Mouse (Mus musculus) hindbrain, postnatal 0 days (tissue): Measurements from ENCODE around the gene Clptm1. TPM values are rescaled to one million over a fixed set of nuclear protein-coding genes. Genes with fewer than 3 reads are reported as not detected.

ENCODE experiments used
- ATAC-seq: fragments of 200-750 bp; cut with Nextera tagmentation; 2 replicates; pipeline ENCODE4 v1.8.0; 2017; ENCODE audit warnings: mild to moderate bottlenecking, moderate TSS enrichment, moderate library complexity
- DNase-seq: peaks from one replicate; pipeline ENCODE4 v3.0.0-alpha.2; 2015; ENCODE audit warnings: low spot score
- H3K27ac ChIP-seq: fragments of 300-500 bp; sonication (generic); 2 replicates; pipeline ENCODE4 v1.5.1; 2014; ENCODE audit warnings: mild to moderate bottlenecking
- H3K27me3 ChIP-seq: fragments of 300-500 bp; sonication (generic); 2 replicates; pipeline ENCODE4 v1.6.1; 2014; ENCODE audit warnings: low read length, mixed read lengths; ENCODE audit not compliant: insufficient read depth
- H3K36me3 ChIP-seq: fragments of 300-500 bp; sonication (generic); 2 replicates; pipeline ENCODE4 v1.6.1; 2014; ENCODE audit warnings: low read length, mixed read lengths; ENCODE audit not compliant: insufficient read depth
- H3K4me1 ChIP-seq: fragments of 300-500 bp; sonication (generic); 2 replicates; pipeline ENCODE4 v1.6.1; 2014; ENCODE audit warnings: antibody characterized with exemption, low read length, mixed read lengths; ENCODE audit not compliant: insufficient read depth
- H3K4me2 ChIP-seq: fragments of 300-500 bp; sonication (generic); 2 replicates; pipeline ENCODE4 v1.6.1; 2014; ENCODE audit warnings: low read depth, mild to moderate bottlenecking, low read length, moderate library complexity, mixed read lengths
- H3K4me3 ChIP-seq: fragments of 300-500 bp; sonication (generic); 2 replicates; pipeline ENCODE4 v1.5.1; 2014; ENCODE audit warnings: low read length
- H3K9ac ChIP-seq: fragments of 300-500 bp; sonication (generic); replicated peaks from 2 replicates; pipeline ENCODE4 v1.6.1; 2014; ENCODE audit warnings: mild to moderate bottlenecking, low read length, moderate library complexity, mixed read lengths
- H3K9me3 ChIP-seq: fragments of 300-500 bp; sonication (generic); 2 replicates; pipeline ENCODE4 v1.6.1; 2016; ENCODE audit warnings: low read length, mixed read lengths
- CTCF ChIP-seq: IDR thresholded peaks from 2 replicates; pipeline ENCODE4 v1.5.1; 2016; ENCODE audit warnings: antibody characterized with exemption, control low read depth, low read depth
- whole genome bisulfite sequencing: fragments of 180-500 bp; shearing (Covaris S2); extraction: QIAGEN DNeasy Blood & Tissue Kit; methylation state at CpG from one replicate; pipeline ENCODE4 v1.1.7; 2014; 5-methylcytosine and 5-hydroxymethylcytosine counted together
- polyA plus RNA-seq: library from polyadenylated mRNA; unstranded; fragments of >200 nt; fragmentation: Nextera tagmentation; extraction: Ambion mirVana; gene quantifications from 2 replicates; pipeline ENCODE4 v1.2.1, GENCODE M21; 2015
- total RNA-seq: library from RNA; depleted of rRNA; stranded (reverse); fragments of >200 nt; gene quantifications from 2 replicates; pipeline ENCODE4 v1.2.3, GENCODE M21; 2014

Clptm1 gene
- total and polyA plus RNA-seq, 2 experiments from 2014 or later: 142 to 178 TPM

DNA sequence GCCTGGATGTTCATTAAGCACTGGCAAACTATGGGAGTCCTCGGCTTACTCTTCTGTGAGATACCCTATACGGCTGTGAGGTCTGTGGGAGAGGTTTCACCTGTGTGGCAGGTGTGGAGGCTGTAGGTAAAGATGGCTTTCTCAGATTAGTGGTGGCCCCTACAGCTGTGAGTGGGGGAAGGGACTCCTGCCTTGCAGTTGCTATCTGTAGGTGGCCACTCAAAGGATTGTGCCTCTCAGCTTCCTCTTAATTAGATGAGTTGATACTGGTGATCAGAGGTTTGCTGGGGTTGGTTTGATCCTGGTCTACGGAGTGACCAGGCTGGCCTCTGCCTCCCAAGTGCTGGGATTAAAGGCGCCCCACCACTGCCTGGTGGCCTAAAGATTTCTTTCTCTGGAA lies 39.6 kb upstream of the Clptm1 start:
- Histone ChIP-seq H3K36me3 (peaks cover 24% of the 10 kb centered on the region; the same call in 1 of the 2 replicates), H3K9ac (no peak overlapping the region)
- no peak for ATAC-seq

GRCm38 (mm10) chr7:19702859-19703555 lies 38.2 kb upstream of the Clptm1 start:
- H3K27ac ChIP-seq: no peak overlapping the region
- DNase-seq: no peak
- no peak overlapping the region for H3K4me2 ChIP-seq
- no peak overlapping the region for H3K9ac ChIP-seq
- no peak for ATAC-seq
- peaks cover 9% of the 10 kb centered on the region for H3K4me1 ChIP-seq
- no peak for TF ChIP-seq CTCF
- no peaks in the 10 kb centered on the region for H3K27me3 ChIP-seq
- H3K36me3 ChIP-seq: peaks cover 14% of the 10 kb centered on the region; the same call in 1 of the 2 replicates
- no peak overlapping the region for H3K4me3 ChIP-seq
- no peaks in the 10 kb centered on the region for H3K9me3 ChIP-seq
- WGBS: 95% methylated on average over 16 of the region's 16 CpGs

More for the DNA sequence above, 39.6 kb upstream of the Clptm1 start:
- Histone ChIP-seq H3K9me3 (no peaks in the 10 kb centered on the region), H3K27me3 (no peaks in the 10 kb centered on the region), H3K4me3 (no peak overlapping the region), H3K4me2 (no peak overlapping the region), H3K27ac (no peak overlapping the region), H3K4me1 (peaks cover 2% of the 10 kb centered on the region; the same call in 1 of the 2 replicates)
- TF ChIP-seq CTCF: no peak
- DNase-seq: no peak
- 97% methylated on average over 4 of the region's 4 CpGs for WGBS

DNA sequence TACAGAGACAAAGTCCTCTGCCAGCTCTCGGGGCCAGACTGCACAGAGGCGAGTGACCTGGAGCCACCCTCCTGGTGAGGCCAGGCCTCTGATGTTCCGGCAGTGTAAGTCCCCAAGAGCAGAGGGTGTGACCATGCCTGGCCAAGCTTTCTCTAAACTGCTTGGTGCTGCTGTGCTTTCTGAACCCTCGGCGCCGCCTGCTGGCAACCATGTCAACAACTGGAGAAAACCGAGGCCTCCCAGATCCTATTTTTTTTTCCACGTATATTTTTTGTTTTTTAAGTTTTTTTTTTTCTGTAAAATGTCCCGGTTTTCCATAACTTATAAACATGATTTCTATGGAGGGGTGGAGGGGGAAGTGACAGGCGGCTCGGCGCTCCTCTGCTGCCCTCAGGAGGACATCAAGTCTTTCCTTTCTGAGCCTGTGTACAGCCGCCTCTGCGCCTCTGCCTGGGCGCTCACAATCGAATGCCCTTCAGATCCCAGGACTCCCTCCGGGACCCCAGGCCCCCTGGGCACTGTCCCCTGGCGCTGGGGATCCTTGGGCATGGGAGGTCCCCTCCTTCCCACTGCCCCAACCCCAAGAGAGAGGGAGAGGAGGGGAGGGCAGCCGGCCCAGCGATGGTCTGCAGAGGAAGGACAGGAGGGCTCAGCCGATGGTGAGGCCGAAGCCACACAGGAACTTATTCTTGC lies 36.4 kb upstream of the Clptm1 start:
- Histone ChIP-seq H3K4me2 (0 out of 2 replicates have a peak overlapping the region, but pooled peaks have one; percentile 10), H3K4me1 (peaks cover 9% of the 10 kb centered on the region), H3K27me3 (no peaks in the 10 kb centered on the region), H3K4me3 (no peak overlapping the region), H3K36me3 (peaks cover 5% of the 10 kb centered on the region; the same call in 1 of the 2 replicates), H3K9ac (no peak overlapping the region), H3K27ac (peak overlapping the region; percentile 43; the same call in 1 of the 2 replicates), H3K9me3 (no peaks in the 10 kb centered on the region)
- WGBS: 27% methylated on average over 22 of the region's 22 CpGs
- peak; percentile 58 for ATAC-seq
- peak; percentile 75 for TF ChIP-seq CTCF
- peak; percentile 81 for DNase-seq

GRCm38 (mm10) chr7:19700299-19701068 lies 35.7 kb upstream of the Clptm1 start:
- TF ChIP-seq CTCF: no peak
- H3K4me2 ChIP-seq: 0 out of 2 replicates have a peak overlapping the region, but pooled peaks have one; percentile 10
- ATAC-seq: no peak

DNA sequence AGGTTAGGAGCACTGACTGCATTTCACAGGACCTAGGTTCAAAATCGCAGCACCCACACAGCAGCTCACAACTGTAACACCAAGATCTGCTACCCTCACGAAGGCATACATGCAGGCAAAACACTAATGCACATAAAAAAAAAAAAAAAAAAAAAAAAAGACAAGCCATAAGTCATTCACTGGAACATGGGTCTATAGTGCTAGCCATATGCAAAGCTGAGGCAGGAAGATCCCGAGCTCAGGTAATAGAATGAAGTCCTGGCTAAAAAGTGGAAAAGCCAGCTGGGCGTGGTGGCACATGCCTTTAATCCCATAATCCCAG lies 35.0 kb upstream of the Clptm1 start:
- WGBS: 77% methylated on average over 4 of the region's 4 CpGs
- no peaks in the 10 kb centered on the region for H3K27me3 ChIP-seq
- peaks cover 9% of the 10 kb centered on the region for H3K4me1 ChIP-seq
- no peak for TF ChIP-seq CTCF
- H3K9me3 ChIP-seq: no peaks in the 10 kb centered on the region
- H3K4me3 ChIP-seq: no peak overlapping the region
- peak overlapping the region; percentile 78 for H3K27ac ChIP-seq
- H3K36me3 ChIP-seq: peaks cover 5% of the 10 kb centered on the region; the same call in 1 of the 2 replicates
- no peak for DNase-seq
- H3K9ac ChIP-seq: no peak overlapping the region
- ATAC-seq: no peak
- no peak overlapping the region for H3K4me2 ChIP-seq

More at GRCm38 (mm10) chr7:19700299-19701068, 35.7 kb upstream of the Clptm1 start:
- Histone ChIP-seq H3K36me3 (peaks cover 5% of the 10 kb centered on the region; the same call in 1 of the 2 replicates), H3K27ac (peak overlapping the region; percentile 43; the same call in 1 of the 2 replicates), H3K27me3 (no peaks in the 10 kb centered on the region), H3K9ac (no peak overlapping the region), H3K9me3 (no peaks in the 10 kb centered on the region), H3K4me3 (no peak overlapping the region), H3K4me1 (peaks cover 9% of the 10 kb centered on the region)
- 54% methylated on average over 12 of the region's 12 CpGs for WGBS
- DNase-seq: no peak
